Mouse (Mus musculus) c-Kit-positive CD71-negative TER-119-negative erythroid progenitor cells, embryonic 14.5 days (primary cell): ENCODE data around the gene Rps6kc1.

Experiments
- DNase-seq: peaks from one replicate; pipeline ENCODE4 v3.0.0-alpha.2; 2013; ENCODE audit warnings: low read depth

Gene Rps6kc1

GRCm38 (mm10) chr1:190667326-190667725 lies 244.2 kb downstream of the Rps6kc1 start:
- no peak for DNase-seq

GRCm38 (mm10) chr1:190665490-190665875 lies 246.1 kb downstream of the Rps6kc1 start:
- no peak for DNase-seq

- DNase-seq = no peak
These were observed 246.6 kb downstream of the Rps6kc1 start for GRCm38 (mm10) chr1:190664767-190665489.

- DNase-seq = no peak
These were observed 247.6 kb downstream of the Rps6kc1 start for GRCm38 (mm10) chr1:190663996-190664395.

- no peak for DNase-seq
These were observed 248.8 kb downstream of the Rps6kc1 start for GRCm38 (mm10) chr1:190662736-190663135.

GRCm38 (mm10) chr1:190661764-190662163 lies 249.8 kb downstream of the Rps6kc1 start:
- DNase-seq = no peak

- DNase-seq = no peak
These were observed 250.3 kb downstream of the Rps6kc1 start for GRCm38 (mm10) chr1:190661249-190661648.

GRCm38 (mm10) chr1:190659722-190660502 lies 251.7 kb downstream of the Rps6kc1 start:
- no peak for DNase-seq

GRCm38 (mm10) chr1:190658266-190658665 lies 253.3 kb downstream of the Rps6kc1 start:
- DNase-seq = no peak

- DNase-seq = no peak
These were observed 255.5 kb downstream of the Rps6kc1 start for GRCm38 (mm10) chr1:190656089-190656488.

- DNase-seq = no peak
These were observed 255.9 kb downstream of the Rps6kc1 start for GRCm38 (mm10) chr1:190655651-190656050.

GRCm38 (mm10) chr1:190655081-190655480 lies 256.5 kb downstream of the Rps6kc1 start:
- DNase-seq = no peak

- DNase-seq = no peak
These were observed 256.9 kb downstream of the Rps6kc1 start for GRCm38 (mm10) chr1:190654694-190655001.

- DNase-seq = no peak
These were observed 257.4 kb downstream of the Rps6kc1 start for GRCm38 (mm10) chr1:190653989-190654693.

- DNase-seq = no peak
These were observed 258.5 kb downstream of the Rps6kc1 start for GRCm38 (mm10) chr1:190653081-190653480.
